Mouse (Mus musculus): ENCODE measurements around the gene Slco3a1.

- TF ChIP-seq CTCF (conservative IDR thresholded peaks at IDR 0.05; ENCODE audit: low read length) (no peak), NANOG (IDR thresholded peaks at IDR 0.05; ENCODE audit: borderline replicate concordance, low read length) (no peak), POU5F1 (IDR thresholded peaks at IDR 0.05; ENCODE audit: borderline replicate concordance, low read length) (no peak)
Measured at GRCm38 (mm10) chr7:74422731-74423130, 131.8 kb downstream of the Slco3a1 start.

Data from E14TG2a.4 (cell line).